Mouse (Mus musculus) cerebellum, adult 9-11 months (tissue): Measurements from ENCODE around the gene Rflna.

Source experiments
- DNase-seq: peaks from one replicate; pipeline ENCODE4 v3.0.0; 2022

Gene Rflna

GRCm38 (mm10) chr5:125055901-125056300 lies 52.9 kb downstream of the Rflna start:
- no peak for DNase-seq

GRCm38 (mm10) chr5:125056331-125056695 lies 53.3 kb downstream of the Rflna start:
- DNase-seq: peak; percentile 45

- peak; percentile 58 for DNase-seq
These were observed 53.9 kb downstream of the Rflna start for GRCm38 (mm10) chr5:125056696-125057554.

- peak; percentile 55 for DNase-seq
These were observed 54.7 kb downstream of the Rflna start for GRCm38 (mm10) chr5:125057555-125058266.

- DNase-seq: peak; percentile 85
These were observed 55.2 kb downstream of the Rflna start for GRCm38 (mm10) chr5:125058267-125058668.
